Mouse (Mus musculus) right cerebral cortex, adult 18-20 months (tissue): ENCODE measurements around the gene Khk.
A peak's percentile ranks its signal among the peaks of the same experiment; 100 is the strongest.

Experiments
- DNase-seq: peaks from one replicate; pipeline ENCODE4 v3.0.0; 2022; ENCODE audit warnings: mixed read lengths

The Khk gene

GRCm38 (mm10) chr5:30913060-30913841 is 8.0 kb upstream of the Khk start, which contains the start of gene Emilin1:
TSS of gene Emilin1 (plus strand) at chr5:30913402.
- DNase-seq, result no peak

DNA sequence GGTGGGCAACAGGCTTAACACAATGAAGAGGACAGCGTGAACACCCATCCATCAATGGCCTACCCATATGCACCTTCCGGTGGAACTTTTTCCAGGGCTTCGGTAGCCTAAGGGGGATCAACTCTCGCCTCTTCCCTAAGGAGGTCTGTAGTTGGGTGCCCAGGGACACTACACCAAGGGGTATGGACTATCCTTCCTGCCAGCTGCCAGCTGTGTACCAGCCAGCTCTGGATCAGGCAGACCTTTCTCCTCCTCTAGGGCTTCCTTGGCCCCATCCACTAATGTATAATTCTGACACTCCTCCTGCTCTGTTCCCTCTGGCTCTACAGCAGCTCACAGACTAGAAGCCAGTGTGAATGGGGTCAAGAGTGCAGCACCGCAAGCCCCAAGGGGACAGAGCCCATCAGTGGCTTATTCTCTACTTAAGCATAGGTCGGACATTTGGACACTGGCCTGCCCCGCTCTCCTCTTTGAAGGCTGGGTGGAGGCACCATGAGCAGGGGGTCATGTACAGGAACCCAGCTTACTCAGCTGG is 7.1 kb upstream of the Khk start:
- DNase-seq, result no peak

DNA sequence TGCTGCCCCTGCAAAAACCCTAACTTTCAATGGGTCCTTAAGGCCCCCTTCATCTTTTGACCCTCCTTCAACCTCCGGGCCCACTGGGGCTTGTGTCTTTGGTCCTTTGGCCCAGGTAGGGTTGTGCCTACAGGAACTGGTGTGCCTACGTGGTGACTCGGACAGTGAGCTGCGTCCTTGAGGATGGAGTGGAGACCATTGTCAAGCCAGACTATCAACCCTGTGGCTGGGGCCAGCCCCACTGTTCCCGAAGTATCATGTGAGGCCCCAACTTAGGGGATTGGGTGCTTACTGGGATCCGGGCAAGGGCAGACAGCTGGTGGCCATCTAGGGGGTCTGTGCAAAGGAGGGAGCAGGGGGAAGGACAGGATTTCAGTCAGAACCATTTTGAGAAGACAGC is 6.4 kb upstream of the Khk start:
- DNase-seq, result no peak

DNA sequence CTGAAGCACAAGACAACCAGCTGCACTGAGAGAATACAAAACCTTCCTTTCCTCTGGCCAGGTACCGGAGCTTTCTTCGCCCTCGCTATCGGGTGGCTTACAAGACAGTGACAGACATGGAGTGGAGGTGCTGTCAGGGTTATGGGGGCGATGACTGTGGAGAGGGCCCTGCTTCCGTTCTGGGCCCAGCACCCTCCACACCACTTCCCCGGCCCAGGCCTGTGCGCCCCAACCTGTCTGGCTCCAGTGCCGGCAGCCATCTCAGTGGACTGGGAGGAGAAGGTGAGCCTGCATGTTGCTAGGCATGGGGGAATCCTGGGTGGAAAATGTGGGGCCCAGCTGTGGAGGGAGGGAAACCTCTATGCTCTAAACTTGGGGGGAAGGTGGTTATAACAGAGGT is 5.8 kb upstream of the Khk start:
- DNase-seq, result no peak

DNA sequence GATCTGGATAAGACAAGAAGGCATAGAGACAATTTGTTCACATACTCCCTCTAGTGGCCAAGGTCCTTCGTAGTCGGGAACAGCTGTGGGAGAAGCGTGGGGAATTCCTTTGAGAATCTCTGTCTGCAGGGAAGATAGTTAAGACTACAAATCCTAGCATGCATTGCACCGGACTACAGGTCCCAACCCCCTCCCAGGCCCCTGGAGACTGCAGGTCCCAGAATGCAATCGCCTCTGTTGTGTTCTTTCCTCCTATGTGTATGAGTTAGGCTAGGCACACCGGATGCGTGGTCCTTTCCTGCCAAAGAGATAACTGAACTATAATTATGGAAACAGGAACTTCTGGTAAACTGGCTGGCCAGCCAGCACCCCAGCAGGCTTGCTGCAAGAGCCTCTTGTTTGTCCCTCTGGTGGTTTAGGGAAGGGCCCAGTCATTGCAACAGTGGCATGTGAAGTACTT is 5.2 kb upstream of the Khk start:
- DNase-seq, result peak; percentile 94

DNA sequence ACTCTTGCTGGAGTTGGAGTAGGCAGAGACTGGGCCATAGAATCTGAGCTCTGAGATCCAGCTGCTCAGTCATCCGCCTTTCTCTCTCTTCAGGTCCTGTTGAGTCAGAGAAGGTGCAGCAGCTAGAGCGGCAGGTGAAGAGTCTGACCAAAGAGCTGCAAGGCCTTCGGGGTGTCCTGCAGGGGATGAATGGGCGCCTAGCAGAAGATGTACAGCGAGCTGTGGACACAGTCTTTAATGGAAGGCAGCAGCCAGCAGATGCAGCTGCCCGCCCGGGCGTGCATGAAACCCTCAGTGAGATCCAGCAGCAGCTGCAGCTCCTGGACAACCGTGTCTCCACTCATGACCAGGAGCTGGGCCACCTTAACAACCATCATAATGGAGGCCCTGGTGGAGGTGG is 4.4 kb upstream of the Khk start:
- DNase-seq, result no peak

- no peak for DNase-seq
Observed at GRCm38 (mm10) chr5:30917348-30917747, 3.9 kb upstream of the Khk start.

DNA sequence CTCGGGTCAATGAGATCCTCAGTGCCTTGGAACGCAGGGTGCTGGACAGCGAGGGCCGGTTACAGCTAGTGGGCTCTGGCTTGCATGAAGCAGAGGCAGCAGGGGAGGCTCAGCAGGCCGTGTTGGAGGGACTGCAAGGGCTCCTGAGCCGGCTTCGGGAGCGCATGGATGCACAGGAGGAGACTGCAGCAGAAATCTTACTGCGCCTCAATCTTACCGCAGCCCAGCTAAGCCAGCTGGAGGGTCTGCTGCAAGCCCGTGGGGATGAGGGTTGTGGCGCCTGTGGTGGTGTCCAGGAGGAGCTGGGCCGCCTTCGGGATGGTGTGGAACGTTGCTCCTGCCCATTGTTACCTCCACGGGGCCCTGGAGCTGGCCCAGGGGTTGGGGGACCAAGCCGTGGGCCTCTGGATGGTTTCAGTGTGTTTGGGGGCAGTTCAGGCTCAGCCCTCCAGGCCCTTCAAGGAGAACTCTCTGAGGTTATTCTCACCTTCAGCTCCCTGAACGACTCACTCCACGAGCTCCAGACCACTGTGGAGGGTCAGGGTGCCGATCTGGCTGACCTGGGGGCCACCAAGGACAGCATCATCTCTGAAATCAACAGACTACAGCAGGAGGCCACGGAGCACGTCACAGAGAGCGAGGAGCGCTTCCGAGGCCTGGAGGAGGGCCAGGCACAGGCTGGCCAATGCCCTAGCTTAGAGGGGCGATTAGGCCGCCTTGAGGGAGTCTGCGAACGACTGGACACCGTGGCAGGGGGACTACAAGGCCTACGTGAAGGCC is 3.1 kb upstream of the Khk start:
- no peak for DNase-seq

DNA sequence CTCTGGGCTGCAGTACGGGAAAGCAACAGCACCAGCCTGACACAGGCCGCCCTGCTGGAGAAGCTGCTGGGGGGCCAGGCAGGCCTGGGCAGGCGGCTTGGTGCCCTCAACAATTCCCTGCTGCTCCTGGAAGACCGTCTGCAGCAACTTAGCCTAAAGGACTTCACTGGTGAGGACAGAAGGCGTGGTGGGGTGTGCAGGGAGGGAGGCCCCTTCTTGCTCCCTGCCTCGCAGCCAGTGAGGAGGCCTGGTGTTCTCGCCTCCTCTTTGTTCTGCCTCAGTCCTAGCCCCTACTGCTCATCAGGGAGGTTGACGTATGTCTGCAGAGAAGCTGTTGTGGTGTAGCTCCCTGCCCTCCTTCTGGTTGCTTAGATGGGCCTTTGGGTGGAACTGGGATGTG is 2.5 kb upstream of the Khk start:
- no peak for DNase-seq

GRCm38 (mm10) chr5:30919831-30920614 is 1.2 kb upstream of the Khk start:
- DNase-seq, result no peak

DNA sequence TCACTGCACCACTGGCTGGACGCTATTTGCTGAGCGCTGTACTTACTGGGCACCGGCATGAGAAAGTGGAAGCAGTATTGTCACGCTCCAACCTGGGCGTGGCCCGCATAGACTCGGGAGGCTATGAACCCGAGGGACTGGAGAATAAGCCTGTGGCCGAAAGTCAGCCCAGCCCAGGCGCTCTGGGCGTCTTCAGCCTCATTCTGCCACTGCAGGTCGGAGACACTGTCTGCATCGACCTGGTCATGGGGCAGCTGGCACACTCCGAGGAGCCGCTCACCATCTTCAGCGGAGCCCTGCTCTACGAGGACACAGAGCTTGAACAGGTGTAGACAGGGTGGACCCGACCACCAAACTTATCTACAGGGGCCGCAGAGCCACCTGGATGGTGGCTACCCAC is 610 bp upstream of the Khk start:
- DNase-seq, result no peak

- no peak for DNase-seq
Observed at GRCm38 (mm10) chr5:30922581-30923041, 1.4 kb downstream of the Khk start.

DNA sequence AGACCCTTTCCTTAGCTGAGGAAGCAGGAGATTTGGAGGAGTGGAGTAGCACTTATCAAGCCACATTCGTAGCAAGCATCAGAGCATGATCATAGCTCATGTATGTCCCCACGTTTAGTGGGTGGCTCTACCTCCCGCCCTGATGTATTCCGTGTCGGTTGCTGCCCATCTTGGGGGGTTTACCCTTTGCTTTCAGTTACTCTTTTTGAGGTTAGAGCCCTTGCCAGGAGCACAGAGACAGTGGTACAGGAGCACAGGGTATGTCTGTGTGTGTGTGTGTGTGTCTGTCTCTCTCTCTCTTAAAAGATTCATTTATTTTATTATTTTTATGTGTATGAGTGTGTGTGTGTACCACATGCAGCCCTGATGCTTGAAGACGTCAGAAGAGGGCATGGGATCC is 1.9 kb downstream of the Khk start:
- DNase-seq, result no peak

DNA sequence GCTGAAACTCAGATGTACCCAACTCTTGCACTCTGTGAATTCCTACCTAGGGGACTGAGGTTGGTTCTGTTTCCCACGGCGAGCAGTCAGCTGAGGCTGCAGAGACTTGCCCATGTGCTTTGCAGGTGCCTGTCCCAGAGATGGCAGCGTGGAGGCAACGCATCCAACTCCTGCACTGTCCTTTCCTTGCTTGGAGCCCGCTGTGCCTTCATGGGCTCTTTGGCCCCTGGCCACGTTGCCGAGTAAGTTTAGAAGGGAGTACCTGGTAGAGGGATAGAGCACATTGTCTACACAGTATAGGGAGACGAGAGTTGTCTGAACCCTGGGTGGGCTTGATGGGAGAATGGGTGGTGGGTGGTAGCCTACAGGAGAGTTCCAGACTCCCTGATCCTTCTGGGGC is 3.4 kb downstream of the Khk start:
- DNase-seq, result no peak

- DNase-seq, result no peak
Observed at GRCm38 (mm10) chr5:30925217-30925616, 4.0 kb downstream of the Khk start.

DNA sequence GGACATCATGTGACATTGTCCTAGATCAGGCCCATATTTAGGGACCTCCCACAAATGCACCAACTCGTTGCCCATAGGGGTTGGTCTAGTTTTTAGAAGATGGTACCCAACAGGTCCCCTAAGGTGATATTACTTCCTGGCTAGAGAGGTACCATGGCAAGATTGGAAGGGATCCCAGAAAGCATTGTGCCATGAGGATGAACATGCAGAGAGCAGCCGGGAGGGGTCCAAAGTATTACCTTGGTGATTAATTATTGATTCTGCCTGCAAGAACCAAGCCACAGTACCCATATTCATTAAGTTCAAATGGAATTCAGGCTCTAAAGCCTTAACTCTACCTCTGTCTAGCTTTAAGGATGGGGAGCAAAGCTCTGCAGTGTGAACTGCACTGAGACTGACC is 4.8 kb downstream of the Khk start:
- no peak for DNase-seq

DNA sequence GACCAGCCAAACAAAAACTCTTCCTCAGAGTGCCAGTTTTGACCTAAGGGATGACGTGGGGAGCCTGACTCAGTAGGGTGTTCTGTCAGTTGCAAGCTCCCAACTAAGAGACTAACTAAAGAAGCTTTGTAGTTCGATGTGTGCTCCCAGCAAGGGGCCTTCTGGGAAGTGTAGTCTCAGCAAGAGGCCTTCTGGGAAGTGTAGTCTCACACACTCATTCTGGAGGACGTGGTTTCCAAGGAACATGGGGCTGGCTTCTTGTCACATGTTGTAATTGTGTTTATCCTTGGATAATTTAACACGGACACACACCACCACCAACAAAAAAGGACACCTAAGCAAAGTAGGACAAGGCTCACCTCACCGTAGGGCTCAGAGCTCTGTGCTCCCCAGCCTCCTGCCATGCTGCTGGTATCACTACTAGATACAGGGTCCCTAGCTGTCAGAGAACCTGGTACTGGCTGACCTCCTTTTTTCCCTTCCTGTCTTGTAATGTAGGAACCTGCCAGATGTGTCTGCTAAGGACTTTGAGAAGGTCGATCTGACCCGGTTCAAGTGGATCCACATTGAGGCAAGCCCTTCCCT is 6.8 kb downstream of the Khk start:
- peak; percentile 74 for DNase-seq

GRCm38 (mm10) chr5:30930121-30930520 is 8.9 kb downstream of the Khk start:
- peak; percentile 72 for DNase-seq

DNA sequence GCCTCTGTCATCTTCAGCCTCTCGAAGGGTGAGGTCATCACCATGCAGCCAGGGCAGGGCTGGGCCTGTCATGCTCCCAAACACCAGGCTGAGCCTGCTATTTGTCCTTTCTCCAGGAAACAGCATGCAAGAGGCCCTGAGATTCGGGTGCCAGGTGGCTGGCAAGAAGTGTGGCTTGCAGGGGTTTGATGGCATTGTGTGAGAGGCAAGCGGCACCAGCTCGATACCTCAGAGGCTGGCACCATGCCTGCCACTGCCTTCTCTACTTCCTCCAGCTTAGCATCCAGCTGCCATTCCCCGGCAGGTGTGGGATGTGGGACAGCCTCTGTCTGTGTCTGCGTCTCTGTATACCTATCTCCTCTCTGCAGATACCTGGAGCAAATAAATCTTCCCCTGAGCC is 9.6 kb downstream of the Khk start:
- no peak for DNase-seq

- no peak for DNase-seq
Observed at GRCm38 (mm10) chr5:30931378-30931777, 10.1 kb downstream of the Khk start.

- DNase-seq, result no peak
Observed at GRCm38 (mm10) chr5:30933705-30934104, 12.5 kb downstream of the Khk start.

DNA sequence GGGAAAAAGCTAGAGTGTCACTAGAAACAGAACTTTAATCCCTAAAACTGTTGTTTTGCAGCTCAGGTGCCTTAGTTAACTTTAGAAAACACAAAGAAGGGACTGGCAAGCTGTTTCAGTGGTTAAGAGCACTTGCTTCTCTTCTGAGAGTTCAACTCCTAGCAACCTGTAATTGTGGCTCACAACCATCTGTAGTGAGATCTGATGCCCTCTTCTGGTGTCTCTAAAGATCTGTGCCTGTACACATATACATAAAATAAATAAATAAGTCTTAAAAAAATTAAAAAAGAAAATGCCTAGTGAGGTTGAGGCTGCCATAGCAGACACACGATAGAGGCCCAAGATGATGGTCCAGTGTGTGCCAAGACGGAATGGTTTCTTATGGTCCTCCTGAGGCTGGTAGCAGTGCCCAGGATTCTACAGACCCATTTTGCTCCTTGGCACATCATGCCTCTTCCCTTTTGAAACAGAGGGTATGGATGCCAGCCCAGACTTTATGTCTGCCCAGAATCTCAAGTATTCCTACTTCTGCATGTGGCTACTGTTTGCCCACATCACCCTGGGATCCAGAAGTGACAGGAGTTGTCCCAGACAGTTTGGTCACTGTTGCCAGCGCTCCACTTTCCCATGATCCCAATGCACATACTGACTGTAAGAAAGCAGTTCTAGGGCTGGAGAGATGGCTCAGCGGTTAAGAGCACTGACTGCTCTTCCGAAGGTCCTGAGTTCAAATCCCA is 13.7 kb downstream of the Khk start:
- DNase-seq, result no peak
